Mouse (Mus musculus) testis, adult 2 months (tissue): ENCODE data around the gene Ehbp1. TPM values are rescaled to one million over a fixed set of nuclear protein-coding genes. Genes with fewer than 3 reads are reported as not detected.

Source experiments
- H3K27ac ChIP-seq: fragments of 200-500 bp; 2 replicates; pipeline ENCODE4 v1.5.1; 2012; ENCODE audit warnings: low read depth, low read length; ENCODE audit not compliant: control insufficient read depth, insufficient read depth
- H3K27me3 ChIP-seq: fragments of 200-500 bp; 2 replicates; pipeline ENCODE4 v1.6.1; 2012; ENCODE audit warnings: mild to moderate bottlenecking, low read length, moderate library complexity; ENCODE audit not compliant: control insufficient read depth, insufficient read depth
- H3K36me3 ChIP-seq: fragments of 200-500 bp; 2 replicates; pipeline ENCODE4 v1.6.1; 2012; ENCODE audit warnings: mild to moderate bottlenecking, low read length; ENCODE audit not compliant: control insufficient read depth, insufficient read depth
- H3K4me1 ChIP-seq: fragments of 200-500 bp; 2 replicates; pipeline ENCODE4 v1.6.1; 2012; ENCODE audit warnings: low read length; ENCODE audit not compliant: control insufficient read depth, insufficient read depth
- H3K4me3 ChIP-seq: fragments of 200-500 bp; 2 replicates; pipeline ENCODE4 v1.5.1; 2012; ENCODE audit warnings: low read depth, mild to moderate bottlenecking, low read length, moderate library complexity, mixed read lengths; ENCODE audit not compliant: control insufficient read depth
- CTCF ChIP-seq: fragments of 200-500 bp; IDR thresholded peaks from 2 replicates; pipeline ENCODE4 v1.5.1; 2012; ENCODE audit warnings: low read depth, mild to moderate bottlenecking, inconsistent platforms, low read length, moderate library complexity; ENCODE audit not compliant: control insufficient read depth, insufficient read depth, insufficient replicate concordance
- POLR2A ChIP-seq: fragments of 200-500 bp; IDR thresholded peaks from 2 replicates; pipeline ENCODE4 v1.6.1; 2012; ENCODE audit warnings: low read depth, mild to moderate bottlenecking, inconsistent platforms, low read length, moderate library complexity; ENCODE audit not compliant: control insufficient read depth
- polyA plus RNA-seq: library from polyadenylated mRNA; depleted of rRNA; stranded (reverse); fragments of >200 nt; gene quantifications from 2 replicates; pipeline ENCODE4 v1.2.3, GENCODE M21; 2012

Ehbp1 gene
- polyA plus RNA-seq, 1 experiment, result 13.1 TPM

- TF ChIP-seq CTCF (no peak), POLR2A (no peak)
- peaks cover 9% of the 10 kb centered on the region for H3K27me3 ChIP-seq
- no peak overlapping the region for H3K27ac ChIP-seq
- peaks cover 46% of the 10 kb centered on the region for H3K4me1 ChIP-seq
- no peak overlapping the region for H3K4me3 ChIP-seq
- H3K36me3 ChIP-seq, result no peaks in the 10 kb centered on the region
Measured at GRCm38 (mm10) chr11:21998141-21999047, 343.7 kb downstream of the Ehbp1 start.

GRCm38 (mm10) chr11:21997561-21998140 lies 344.4 kb downstream of the Ehbp1 start:
- H3K36me3 ChIP-seq, result no peaks in the 10 kb centered on the region
- TF ChIP-seq POLR2A (no peak), CTCF (no peak)
- peaks cover 7% of the 10 kb centered on the region for H3K27me3 ChIP-seq
- no peak overlapping the region for H3K27ac ChIP-seq
- H3K4me3 ChIP-seq, result no peak overlapping the region
- peaks cover 49% of the 10 kb centered on the region for H3K4me1 ChIP-seq

DNA sequence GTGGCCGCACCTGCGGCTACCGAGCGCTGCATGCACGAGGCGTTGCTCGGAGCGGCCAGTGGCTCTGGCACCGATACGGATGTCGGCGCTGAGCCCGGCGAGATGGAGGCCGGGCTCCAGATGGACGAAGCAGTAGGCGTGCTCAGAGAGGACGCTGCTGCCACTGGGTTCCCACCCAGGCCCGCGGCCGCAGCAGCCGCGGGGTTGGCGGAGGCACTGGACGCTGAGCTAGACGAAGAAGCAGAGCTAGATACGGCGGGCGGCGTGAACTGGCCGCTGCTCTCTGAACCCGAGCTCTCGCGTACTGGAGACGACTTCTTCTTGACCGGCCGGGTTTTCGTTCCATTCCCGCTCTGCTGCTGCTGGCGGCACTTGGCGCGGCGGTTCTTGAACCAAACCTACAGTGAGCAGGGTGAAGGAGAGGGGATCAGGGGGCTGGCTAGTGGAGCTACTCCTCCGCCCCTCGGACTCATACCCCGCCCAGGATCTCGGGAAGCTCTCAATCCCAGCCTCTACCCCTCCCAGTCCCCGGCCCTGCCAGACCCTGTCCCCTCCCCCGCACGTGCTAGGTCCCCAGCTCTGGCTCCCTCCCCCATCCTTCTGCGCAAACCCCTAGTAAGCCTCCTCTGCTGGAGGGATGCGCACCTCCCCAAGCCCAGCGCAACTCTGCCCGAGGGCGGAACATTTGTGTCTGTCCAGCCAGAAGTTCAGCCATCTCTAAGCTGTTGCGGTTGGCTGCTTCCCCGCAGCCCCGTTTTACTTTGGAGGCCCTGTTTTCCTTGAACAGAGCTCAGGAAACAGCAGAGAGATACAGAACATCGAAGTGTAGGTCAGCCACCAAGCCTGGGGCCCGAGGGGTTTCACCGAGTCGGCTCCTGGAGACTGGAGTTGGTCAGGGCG lies 345.2 kb downstream of the Ehbp1 start:
- H3K27ac ChIP-seq, result no peak overlapping the region
- peaks cover 5% of the 10 kb centered on the region for H3K27me3 ChIP-seq
- H3K36me3 ChIP-seq, result no peaks in the 10 kb centered on the region
- TF ChIP-seq CTCF, result no peak
- no peak for TF ChIP-seq POLR2A
- no peak overlapping the region; the same call in 1 of the 2 replicates for H3K4me3 ChIP-seq
- peaks cover 44% of the 10 kb centered on the region for H3K4me1 ChIP-seq

- H3K27ac ChIP-seq, result no peak overlapping the region
Measured at GRCm38 (mm10) chr11:21996325-21996647, 345.8 kb downstream of the Ehbp1 start.

DNA sequence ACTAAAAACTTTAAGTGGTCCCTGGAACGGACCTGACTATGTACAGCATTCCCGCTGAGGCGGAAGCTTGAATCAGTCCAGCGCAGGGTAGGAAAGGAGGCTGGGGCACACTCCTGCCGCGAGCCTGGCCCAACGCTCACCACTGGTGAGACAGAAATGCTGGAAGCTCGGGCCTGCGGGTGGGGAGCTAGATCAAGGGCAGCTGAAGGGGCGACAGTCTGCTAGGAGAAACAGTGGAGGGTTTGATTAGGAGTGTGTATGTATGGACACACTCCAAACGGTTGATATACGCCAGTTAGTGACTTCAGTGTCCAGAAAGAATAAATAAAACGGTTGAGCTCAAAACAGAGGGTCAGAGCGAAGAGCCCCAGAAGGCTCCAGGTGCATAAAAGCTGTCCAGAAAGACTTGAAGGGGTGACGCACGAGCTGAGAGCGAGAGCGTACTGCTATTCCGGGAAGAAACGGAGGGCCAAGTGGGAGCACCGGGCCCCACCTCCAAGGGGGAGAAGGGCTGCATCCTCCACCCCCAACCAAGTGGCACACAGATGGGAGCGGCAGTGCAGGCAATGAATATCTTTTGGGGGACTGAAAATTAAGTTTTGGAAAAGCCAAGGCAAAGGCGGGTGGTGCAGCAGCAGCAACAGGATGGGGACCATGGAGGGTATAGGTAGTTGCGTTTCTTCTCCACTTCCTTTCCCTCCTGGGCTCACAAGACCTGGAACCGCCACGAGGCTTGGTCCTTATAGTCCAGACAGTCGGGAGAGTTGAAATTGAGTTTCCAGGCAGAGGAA lies 346.4 kb downstream of the Ehbp1 start:
- no peaks in the 10 kb centered on the region for H3K36me3 ChIP-seq
- H3K4me1 ChIP-seq, result peaks cover 35% of the 10 kb centered on the region
- H3K4me3 ChIP-seq, result no peak overlapping the region
- no peak overlapping the region for H3K27ac ChIP-seq
- no peak for TF ChIP-seq POLR2A
- TF ChIP-seq CTCF, result no peak
- peaks cover 5% of the 10 kb centered on the region for H3K27me3 ChIP-seq

More at GRCm38 (mm10) chr11:21996325-21996647, 345.8 kb downstream of the Ehbp1 start:
- H3K4me3 ChIP-seq, result no peak overlapping the region; the same call in 1 of the 2 replicates
- no peaks in the 10 kb centered on the region for H3K36me3 ChIP-seq
- peaks cover 5% of the 10 kb centered on the region for H3K27me3 ChIP-seq
- TF ChIP-seq POLR2A, result no peak
- TF ChIP-seq CTCF, result no peak
- H3K4me1 ChIP-seq, result peaks cover 39% of the 10 kb centered on the region
